Mouse (Mus musculus): ENCODE data around the gene Pqlc3.

Gene Pqlc3

GRCm38 (mm10) chr12:17018468-17018867 is 18.3 kb upstream of the Pqlc3 start:
- CTCF ChIA-PET = interaction anchor here (0.5 to 3.8 kb wide), 41 partner anchors 8 to 1253 kb away, joined by 3 to 20 read pairs (median 4); partner anchors contain the start of genes 2410004P03Rik (in 1 of the 4), Greb1 (in 1 of the 4), Kcnf1 (in 1 of the 4) and Pqlc3 (in 1 of the 4)

DNA sequence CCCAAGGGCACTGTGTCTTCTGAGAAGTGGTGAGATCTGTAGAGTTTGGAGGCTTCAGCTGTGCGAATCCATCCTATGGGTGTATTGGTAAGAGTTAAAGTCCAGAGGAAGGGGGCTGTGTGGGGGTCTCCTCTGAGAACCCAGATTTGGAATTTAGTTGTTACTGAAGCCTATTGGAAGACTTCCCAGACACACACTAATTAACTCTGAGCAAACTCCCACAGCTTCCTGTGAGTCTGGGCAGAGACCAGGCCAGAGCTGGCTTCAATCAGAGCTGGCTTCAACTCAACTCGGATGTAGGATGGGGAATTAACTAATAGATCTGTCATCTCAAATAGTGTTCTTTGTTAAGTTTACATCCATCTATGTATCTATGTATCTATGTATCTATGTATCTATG is 15.5 kb upstream of the Pqlc3 start:
- CTCF ChIA-PET = interaction anchor here in 3 of 4 experiments (0.6 to 2.7 kb wide), 3 partner anchors 16 to 478 kb away, joined by 3 to 7 read pairs (median 3); partner anchors contain the start of gene Pqlc3 (in 1 of the 3)
- POLR2A ChIA-PET = interaction anchor here in 1 of 4 experiments (0.6 kb wide), 1 partner anchor 1187 kb away, joined by 3 read pairs; no protein-coding TSS in a partner anchor

More at GRCm38 (mm10) chr12:17018468-17018867, 18.3 kb upstream of the Pqlc3 start:
- POLR2A ChIA-PET = interaction anchor here in 3 of 4 experiments (0.6 to 1.2 kb wide), 5 partner anchors 9 to 764 kb away, joined by 3 to 6 read pairs (median 3); no protein-coding TSS in a partner anchor

DNA sequence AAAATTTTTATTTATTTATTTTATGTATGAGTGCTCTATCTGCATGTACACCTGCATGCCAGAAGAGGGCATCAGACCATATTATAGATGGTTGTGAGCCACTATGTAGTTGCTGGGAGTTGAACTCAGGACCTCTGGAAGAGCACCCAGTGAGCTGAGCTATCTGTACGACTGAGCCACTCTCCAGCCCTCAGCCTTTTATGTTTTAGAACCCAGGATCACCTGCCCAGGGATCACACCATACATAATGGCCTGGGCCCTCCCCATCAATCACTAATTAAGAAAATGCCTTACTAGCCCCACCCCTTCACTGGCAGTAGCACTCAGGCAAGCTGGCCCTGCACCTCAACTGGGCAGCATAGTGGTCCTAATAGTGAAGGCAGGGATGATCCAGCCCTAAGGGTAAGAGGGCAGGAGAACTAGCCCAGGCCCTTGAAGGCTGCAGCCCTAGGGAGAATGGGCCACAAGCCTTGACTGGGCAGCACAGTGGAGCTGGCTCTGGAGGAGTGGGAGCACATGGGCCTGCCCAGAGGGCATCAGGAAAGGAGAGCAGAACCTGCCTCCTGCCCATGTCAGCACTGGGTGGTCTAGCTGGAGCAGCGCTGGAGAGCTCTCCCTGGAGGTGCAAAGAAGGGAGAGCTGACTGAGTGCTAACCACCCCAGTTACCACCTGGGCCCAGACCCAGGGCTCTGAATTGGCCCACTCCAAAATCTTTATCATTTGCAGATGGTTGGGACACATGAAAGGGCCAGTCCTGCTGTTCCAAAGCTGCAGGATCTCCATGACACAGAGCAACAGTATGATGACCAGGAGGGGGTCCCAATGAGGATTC is 12.1 kb upstream of the Pqlc3 start:
- CTCF ChIA-PET = interaction anchor here (0.5 to 3.2 kb wide), 43 partner anchors 7 to 448 kb away, joined by 3 to 44 read pairs (median 4); partner anchors contain the start of genes Pqlc3 (in 3 of the 4) and Nol10 (in 1 of the 4)

DNA sequence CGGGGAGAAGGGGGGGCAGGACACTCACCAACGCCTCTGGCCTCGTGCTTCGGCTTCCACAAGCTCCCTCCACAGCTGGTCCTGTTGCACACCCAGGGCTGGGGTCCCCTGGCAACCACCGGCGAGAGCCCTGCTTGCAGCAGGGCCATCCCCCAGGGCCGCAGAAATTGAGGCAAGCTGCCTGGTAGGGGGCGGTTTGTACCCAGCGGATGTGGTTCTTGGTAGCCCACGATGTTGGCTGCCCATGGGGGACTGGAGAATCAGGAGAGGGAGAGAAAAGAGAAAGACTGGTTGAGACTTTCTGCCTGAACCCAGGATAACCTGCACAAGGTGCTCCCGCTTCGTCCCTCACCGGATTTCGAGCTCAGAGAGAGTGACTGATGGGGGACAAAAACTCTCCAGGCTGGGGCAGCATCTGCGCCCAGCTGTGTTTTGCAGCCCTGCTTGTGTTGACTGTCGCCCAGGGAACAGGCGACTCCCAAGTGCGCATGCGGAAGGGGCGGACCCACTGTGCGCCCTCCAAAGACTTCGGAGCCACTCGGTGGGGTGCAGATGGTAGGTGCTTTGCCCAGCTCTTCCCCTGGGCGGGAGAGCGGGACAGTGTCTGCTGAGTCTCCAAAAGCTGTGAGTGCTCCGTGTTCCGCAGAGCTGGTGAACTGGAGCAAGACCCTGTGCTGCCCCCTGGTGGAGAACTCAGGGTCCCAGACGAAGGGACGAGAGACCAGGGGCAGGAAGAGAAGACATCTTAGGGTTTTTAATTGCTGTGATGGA is 11.1 kb upstream of the Pqlc3 start, which contains the start of gene 2410004P03Rik:
Gene 2410004P03Rik (minus strand): TSS at position 628 of the 771 bp plus-strand sequence.
- CTCF ChIA-PET = interaction anchor here (0.5 to 3.2 kb wide), 74 partner anchors 8 to 547 kb away, joined by 3 to 44 read pairs (median 4); partner anchors contain the start of genes Pqlc3 (in 4 of the 4), Kcnf1 (in 2 of the 4) and Nol10 (in 1 of the 4)
- POLR2A ChIA-PET = interaction anchor here (0.6 to 3.8 kb wide), 32 partner anchors 8 to 757 kb away, joined by 3 to 27 read pairs (median 4); partner anchors contain the start of genes Pqlc3 (in 2 of the 4) and Pdia6 (in 1 of the 4)

More for the DNA sequence above, 12.1 kb upstream of the Pqlc3 start:
- POLR2A ChIA-PET = interaction anchor here in 3 of 4 experiments (0.6 to 3.8 kb wide), 13 partner anchors 11 to 758 kb away, joined by 3 to 27 read pairs (median 5); partner anchors contain the start of gene Pqlc3 (in 2 of the 3)

DNA sequence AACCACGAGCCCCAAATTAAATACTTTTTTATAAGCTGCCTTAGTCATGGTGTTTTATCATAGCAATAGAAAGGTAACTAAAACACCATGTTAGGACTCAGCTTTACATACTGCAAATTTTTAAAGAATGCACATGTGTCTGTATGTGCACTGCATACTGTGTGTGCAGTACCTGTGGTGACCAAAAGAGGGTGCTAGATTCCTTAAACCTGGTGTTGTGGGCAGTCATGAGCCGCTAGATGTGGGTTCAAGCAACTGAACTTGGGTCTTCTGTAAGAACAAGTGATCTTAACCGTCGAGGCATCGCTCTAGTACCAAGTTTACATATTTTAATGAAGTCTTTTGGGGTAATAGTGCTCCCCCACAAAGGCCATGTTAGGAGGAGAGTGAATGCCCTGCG is 9.3 kb upstream of the Pqlc3 start:
- CTCF ChIA-PET = interaction anchor here in 3 of 4 experiments (0.5 to 2.5 kb wide), 5 partner anchors 8 to 159 kb away, joined by 3 to 20 read pairs (median 4); no protein-coding TSS in a partner anchor
- POLR2A ChIA-PET = interaction anchor here in 2 of 4 experiments (0.5 to 3.8 kb wide), 3 partner anchors 9 to 244 kb away, joined by 3 to 27 read pairs (median 4); partner anchors contain the start of gene Pqlc3 (in 1 of the 2)

DNA sequence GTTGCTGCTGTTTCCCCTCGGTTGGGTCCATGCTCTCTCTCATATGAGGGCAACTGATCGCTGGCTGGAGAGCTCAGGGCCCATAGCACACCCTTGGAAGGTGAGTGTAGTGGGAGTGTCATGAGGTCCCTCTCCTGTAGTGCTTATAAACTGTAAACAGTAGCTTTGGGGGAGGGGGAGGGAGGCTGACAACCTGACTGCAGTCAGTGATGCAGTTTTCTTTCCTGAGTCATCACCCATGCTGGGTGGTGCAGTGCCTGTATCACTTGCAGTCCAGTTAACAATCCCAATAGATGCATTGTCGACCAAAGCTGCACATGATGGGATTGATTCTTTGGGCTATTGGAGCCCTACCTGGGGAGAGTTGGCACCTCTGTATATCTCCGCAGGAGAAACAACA is 1.0 kb upstream of the Pqlc3 start:
- POLR2A ChIA-PET = interaction anchor here (0.6 to 2.7 kb wide), 15 partner anchors 10 to 259 kb away, joined by 3 to 11 read pairs (median 3); partner anchors contain the start of gene 2410004P03Rik (in 3 of the 4)
- CTCF ChIA-PET = interaction anchor here in 3 of 4 experiments (0.5 to 4.3 kb wide), 6 partner anchors 8 to 618 kb away, joined by 3 to 44 read pairs (median 6); partner anchors contain the start of gene 2410004P03Rik (in 2 of the 3)

DNA sequence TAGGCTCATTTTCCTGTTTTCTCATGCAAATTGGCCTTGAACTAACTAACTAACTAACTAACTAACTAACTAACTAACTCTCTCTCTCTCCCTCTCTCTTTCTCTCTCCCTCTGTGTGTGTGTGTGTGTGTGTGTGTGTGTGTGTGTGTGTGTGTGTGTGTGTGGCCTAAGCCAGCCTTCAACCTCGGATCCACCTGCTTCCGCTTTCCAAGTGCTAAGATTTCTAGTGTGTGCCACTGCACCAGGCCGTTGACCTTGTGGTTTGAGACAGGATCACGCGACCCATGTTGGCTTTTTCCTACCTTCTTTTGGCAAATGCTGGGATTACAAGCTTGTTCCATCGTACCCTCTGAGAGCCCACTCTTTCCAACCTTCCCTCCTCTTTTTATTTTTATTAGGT is 420 bp upstream of the Pqlc3 start:
- POLR2A ChIA-PET = interaction anchor here in 3 of 4 experiments (0.5 to 2.7 kb wide), 19 partner anchors 9 to 544 kb away, joined by 3 to 27 read pairs (median 3); partner anchors contain the start of genes 2410004P03Rik (in 3 of the 3), Nol10 (in 1 of the 3) and Odc1 (in 1 of the 3)

GRCm38 (mm10) chr12:16999146-16999545 is 1.1 kb downstream of the Pqlc3 start:
- CTCF ChIA-PET = interaction anchor here (0.5 to 4.3 kb wide), 11 partner anchors 9 to 436 kb away, joined by 3 to 44 read pairs (median 5); partner anchors contain the start of gene 2410004P03Rik (in 3 of the 4)
- POLR2A ChIA-PET = interaction anchor here (0.6 to 2.7 kb wide), 26 partner anchors 8 to 630 kb away, joined by 3 to 27 read pairs (median 4); partner anchors contain the start of gene 2410004P03Rik (in 4 of the 4)

More for the DNA sequence above, 420 bp upstream of the Pqlc3 start:
- CTCF ChIA-PET = interaction anchor here in 3 of 4 experiments (0.7 to 4.3 kb wide), 8 partner anchors 8 to 437 kb away, joined by 3 to 44 read pairs (median 6); partner anchors contain the start of gene 2410004P03Rik (in 3 of the 3)

DNA sequence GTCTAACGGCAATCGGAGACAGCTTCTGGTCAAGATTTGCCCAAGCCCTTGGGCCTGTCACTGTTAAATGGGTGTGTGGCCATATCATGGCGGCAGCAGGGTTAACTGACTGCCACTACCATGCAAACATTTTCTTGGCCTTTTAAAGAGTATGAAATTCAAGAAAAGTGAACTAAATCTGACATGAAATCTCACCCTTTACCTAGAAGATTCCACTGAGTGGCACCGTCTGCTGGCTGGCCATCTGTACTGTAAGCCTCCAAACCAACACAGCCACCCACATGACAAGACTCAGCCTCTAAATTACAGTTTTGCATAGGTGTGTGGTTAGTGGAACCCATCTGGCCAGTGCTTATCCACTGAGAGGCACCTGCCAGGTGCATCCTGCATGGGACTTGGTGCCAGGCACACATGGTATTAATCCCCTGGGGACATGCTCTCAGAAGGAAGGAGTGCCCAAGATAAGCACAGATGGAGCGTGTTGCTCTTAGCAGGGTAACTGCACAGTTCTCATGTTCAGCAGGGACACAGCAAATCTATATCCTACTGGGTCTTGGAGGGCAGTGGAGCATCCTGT is 3.2 kb downstream of the Pqlc3 start:
- ChIA-PET POLR2A (interaction anchor here in 1 of 4 experiments (3.8 kb wide), 1 partner anchor 14 kb away, joined by 11 read pairs; the partner anchor contains the start of gene 2410004P03Rik), CTCF (no interaction called here)

DNA sequence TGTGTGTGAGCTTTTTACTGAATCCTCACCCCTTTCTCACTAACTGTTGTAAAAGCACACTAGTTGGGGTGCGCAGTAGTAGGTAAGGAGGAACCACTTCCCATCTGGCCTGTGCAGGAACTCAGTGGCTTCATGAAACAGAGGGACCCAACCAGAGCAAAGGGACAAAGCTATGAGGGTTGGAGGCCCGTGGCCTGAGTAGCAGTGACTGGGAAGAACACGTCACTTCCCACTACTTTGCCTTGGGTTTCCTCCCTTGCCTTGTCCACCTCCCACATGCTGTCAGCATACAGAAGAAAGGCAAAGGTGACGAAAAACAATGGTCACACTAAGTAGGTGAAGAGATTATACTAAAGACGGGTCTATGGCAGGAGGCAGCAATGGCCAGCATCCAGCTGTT is 3.9 kb downstream of the Pqlc3 start:
- POLR2A ChIA-PET = interaction anchor here in 2 of 4 experiments (0.6 to 3.8 kb wide), 2 partner anchors 15 to 23 kb away, joined by 3 to 11 read pairs; partner anchors contain the start of gene 2410004P03Rik (in 1 of the 2)

DNA sequence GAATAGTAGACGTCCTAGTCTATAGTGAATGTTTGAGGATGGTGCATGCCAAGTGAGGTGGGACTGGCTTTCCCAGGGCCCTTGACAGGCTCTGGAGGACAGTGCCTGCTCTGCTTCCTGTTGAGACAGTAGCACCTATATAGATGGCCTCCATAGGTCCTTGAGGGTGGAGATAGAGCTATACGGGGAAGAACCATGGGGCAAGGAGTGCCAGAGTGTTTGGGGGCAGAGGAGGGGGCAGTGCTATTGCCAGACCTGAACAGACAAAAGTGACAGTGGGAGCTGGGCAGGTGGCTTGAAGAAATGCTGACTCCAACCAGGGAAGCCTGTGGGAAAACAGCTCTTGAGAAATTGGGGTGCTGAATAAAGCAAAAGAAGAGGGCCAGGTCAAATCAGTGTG is 5.9 kb downstream of the Pqlc3 start:
- POLR2A ChIA-PET = interaction anchor here in 1 of 4 experiments (0.7 to 3.8 kb wide), 2 partner anchors 17 to 149 kb away, joined by 3 to 11 read pairs; partner anchors contain the start of gene 2410004P03Rik
- CTCF ChIA-PET = interaction anchor here in 1 of 4 experiments (0.6 kb wide), 1 partner anchor 278 kb away, joined by 3 read pairs; no protein-coding TSS in a partner anchor

More for the DNA sequence above, 3.9 kb downstream of the Pqlc3 start:
- CTCF ChIA-PET = interaction anchor here in 1 of 4 experiments (1.2 kb wide), 1 partner anchor 15 kb away, joined by 4 read pairs; the partner anchor contains the start of gene 2410004P03Rik

- POLR2A ChIA-PET = interaction anchor here in 2 of 4 experiments (0.7 to 2.7 kb wide), 3 partner anchors 8 to 38 kb away, joined by 3 to 7 read pairs (median 3); no protein-coding TSS in a partner anchor
Measured at GRCm38 (mm10) chr12:16992355-16992754, 7.9 kb downstream of the Pqlc3 start.

DNA sequence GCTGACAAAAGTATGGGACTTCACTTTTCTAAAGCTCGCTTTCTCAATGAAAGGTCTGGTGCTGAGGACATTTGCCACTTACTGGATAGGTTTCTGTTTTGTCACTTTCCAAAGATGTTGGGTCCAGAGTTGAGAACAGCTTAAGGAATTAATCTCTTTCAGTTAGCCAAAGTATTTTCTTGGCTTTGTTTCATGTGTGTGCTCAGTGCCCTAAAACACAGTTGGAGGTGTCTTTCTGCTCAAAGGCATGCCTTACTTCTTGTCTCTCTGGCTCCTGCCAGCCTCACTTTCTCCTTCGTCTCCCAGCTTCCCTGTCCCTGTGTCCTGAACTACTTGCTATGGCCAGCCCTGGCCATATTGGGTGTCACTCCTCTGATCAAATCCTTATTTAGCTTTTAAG is 8.8 kb downstream of the Pqlc3 start:
- CTCF ChIA-PET = interaction anchor here in 2 of 4 experiments (1.3 to 1.7 kb wide), 2 partner anchors 20 to 27 kb away, joined by 4 to 9 read pairs; partner anchors contain the start of gene 2410004P03Rik (in 1 of the 2)
- POLR2A ChIA-PET = interaction anchor here in 3 of 4 experiments (0.8 to 2.7 kb wide), 7 partner anchors 8 to 17 kb away, joined by 3 to 10 read pairs (median 3); partner anchors contain the start of gene Pqlc3 (in 1 of the 3)

More at GRCm38 (mm10) chr12:16992355-16992754, 7.9 kb downstream of the Pqlc3 start:
- CTCF ChIA-PET = interaction anchor here in 1 of 4 experiments (1.7 kb wide), 1 partner anchor 26 kb away, joined by 4 read pairs; no protein-coding TSS in a partner anchor

GRCm38 (mm10) chr12:16985778-16986177 is 14.4 kb downstream of the Pqlc3 start:
- ChIA-PET POLR2A (interaction anchor here in 2 of 4 experiments (1.1 to 1.3 kb wide), 2 partner anchors 25 to 27 kb away, joined by 4 read pairs; partner anchors contain the start of gene 2410004P03Rik (in 1 of the 2)), CTCF (no interaction called here)

GRCm38 (mm10) chr12:16977120-16977519 is 23.1 kb downstream of the Pqlc3 start:
- CTCF ChIA-PET = interaction anchor here in 2 of 4 experiments (0.6 to 2.2 kb wide), 2 partner anchors 11 to 19 kb away, joined by 3 to 6 read pairs; no protein-coding TSS in a partner anchor
- POLR2A ChIA-PET = interaction anchor here in 1 of 4 experiments (0.9 kb wide), 1 partner anchor 23 kb away, joined by 3 read pairs; the partner anchor contains the start of gene Pqlc3

GRCm38 (mm10) chr12:16966811-16967210 is 33.4 kb downstream of the Pqlc3 start:
- ChIA-PET POLR2A (interaction anchor here in 1 of 4 experiments (0.9 to 1.2 kb wide), 2 partner anchors 9 to 27 kb away, joined by 3 read pairs; no protein-coding TSS in a partner anchor), CTCF (no interaction called here)

All from embryonic stem cell, embryonic (primary cell).